Mouse (Mus musculus): Measurements from ENCODE around the gene Mical3.

Gene Mical3

GRCm38 (mm10) chr6:121145906-121146305 lies 15.1 kb upstream of the Mical3 start:
- peak; percentile 58 for DNase-seq (ENCODE audit: low read depth, low spot score)

- peak; percentile 46 for DNase-seq (ENCODE audit: low read depth, low spot score)
Measured at GRCm38 (mm10) chr6:121145010-121145604, 14.3 kb upstream of the Mical3 start.

- DNase-seq (ENCODE audit: low read depth, low spot score) = no peak
Measured at GRCm38 (mm10) chr6:121144066-121144465, 13.3 kb upstream of the Mical3 start.

GRCm38 (mm10) chr6:121143439-121143838 lies 12.6 kb upstream of the Mical3 start:
- DNase-seq (ENCODE audit: low read depth, low spot score) = no peak

GRCm38 (mm10) chr6:121142298-121142697 lies 11.5 kb upstream of the Mical3 start:
- no peak for DNase-seq (ENCODE audit: low read depth, low spot score)

GRCm38 (mm10) chr6:121139271-121139670 lies 8.5 kb upstream of the Mical3 start:
- DNase-seq (ENCODE audit: low read depth, low spot score) = no peak

- no peak for DNase-seq (ENCODE audit: low read depth, low spot score)
Measured at GRCm38 (mm10) chr6:121138338-121139040, 7.7 kb upstream of the Mical3 start.

- DNase-seq (ENCODE audit: low read depth, low spot score) = no peak
Measured at GRCm38 (mm10) chr6:121137222-121137621, 6.4 kb upstream of the Mical3 start.

- no peak for DNase-seq (ENCODE audit: low read depth, low spot score)
Measured at GRCm38 (mm10) chr6:121134884-121135283, 4.1 kb upstream of the Mical3 start.

- DNase-seq (ENCODE audit: low read depth, low spot score) = no peak
Measured at GRCm38 (mm10) chr6:121134249-121134648, 3.5 kb upstream of the Mical3 start.

GRCm38 (mm10) chr6:121130039-121130705 lies 627 bp downstream of the Mical3 start:
- DNase-seq (ENCODE audit: low read depth, low spot score) = peak; percentile 93

GRCm38 (mm10) chr6:121129506-121129905 lies 1.3 kb downstream of the Mical3 start:
- no peak for DNase-seq (ENCODE audit: low read depth, low spot score)

- no peak for DNase-seq (ENCODE audit: low read depth, low spot score)
Measured at GRCm38 (mm10) chr6:121128736-121129135, 2.1 kb downstream of the Mical3 start.

GRCm38 (mm10) chr6:121127726-121128125 lies 3.1 kb downstream of the Mical3 start:
- no peak for DNase-seq (ENCODE audit: low read depth, low spot score)

- no peak for DNase-seq (ENCODE audit: low read depth, low spot score)
Measured at GRCm38 (mm10) chr6:121126202-121126601, 4.6 kb downstream of the Mical3 start.

- DNase-seq (ENCODE audit: low read depth, low spot score) = no peak
Measured at GRCm38 (mm10) chr6:121122739-121123241, 8.0 kb downstream of the Mical3 start.

- DNase-seq (ENCODE audit: low read depth, low spot score) = no peak
Measured at GRCm38 (mm10) chr6:121120776-121121175, 10.0 kb downstream of the Mical3 start.

- no peak for DNase-seq (ENCODE audit: low read depth, low spot score)
Measured at GRCm38 (mm10) chr6:121117971-121118755, 12.6 kb downstream of the Mical3 start.

GRCm38 (mm10) chr6:121117142-121117541 lies 13.7 kb downstream of the Mical3 start:
- no peak for DNase-seq (ENCODE audit: low read depth, low spot score)

- DNase-seq (ENCODE audit: low read depth, low spot score) = no peak
Measured at GRCm38 (mm10) chr6:121116434-121116833, 14.4 kb downstream of the Mical3 start.

GRCm38 (mm10) chr6:121111448-121112055 lies 19.2 kb downstream of the Mical3 start:
- DNase-seq (ENCODE audit: low read depth, low spot score) = no peak
